Mouse (Mus musculus) liver, adult 2 months (tissue): ENCODE data around the gene Gm21972. TPM values are rescaled to one million over a fixed set of nuclear protein-coding genes. Genes with fewer than 3 reads are reported as not detected.

Experiments used
- DNase-seq: peaks from one replicate; pipeline ENCODE4 v3.0.0-alpha.2; 2011; ENCODE audit warnings: low read depth, low spot score; ENCODE audit errors: extremely low read depth
- H3K27ac ChIP-seq: fragments of 200-500 bp; replicated peaks from 2 replicates; pipeline ENCODE4 v1.5.1; 2012; ENCODE audit warnings: low read depth, mild to moderate bottlenecking, control low read depth, inconsistent platforms, low read length; ENCODE audit not compliant: insufficient read depth
- H3K27me3 ChIP-seq: fragments of 200-500 bp; 2 replicates; pipeline ENCODE4 v1.6.1; 2012; ENCODE audit warnings: mild to moderate bottlenecking, moderate library complexity, low read length, inconsistent platforms; ENCODE audit not compliant: control insufficient read depth, insufficient read depth
- H3K36me3 ChIP-seq: fragments of 200-500 bp; 2 replicates; pipeline ENCODE4 v1.6.1; 2012; ENCODE audit warnings: low read length, inconsistent platforms; ENCODE audit not compliant: control insufficient read depth, insufficient read depth
- H3K4me1 ChIP-seq: fragments of 200-500 bp; 2 replicates; pipeline ENCODE4 v1.6.1; 2011; ENCODE audit warnings: low read length; ENCODE audit not compliant: control insufficient read depth, insufficient read depth
- H3K4me3 ChIP-seq: fragments of 200-500 bp; 2 replicates; pipeline ENCODE4 v1.5.1; 2011; ENCODE audit warnings: low read depth, mild to moderate bottlenecking, control low read depth, low read length, moderate library complexity; ENCODE audit not compliant: insufficient read depth
- H3K79me2 ChIP-seq: fragments of 200-500 bp; 2 replicates; pipeline ENCODE4 v1.6.1; 2012; ENCODE audit warnings: inconsistent platforms, mild to moderate bottlenecking, low read length, moderate library complexity; ENCODE audit not compliant: control insufficient read depth, insufficient read depth
- H3K9ac ChIP-seq: fragments of 200-500 bp; 2 replicates; pipeline ENCODE4 v1.6.1; 2012; ENCODE audit warnings: low read depth, mild to moderate bottlenecking, control low read depth, inconsistent platforms, low read length
- CTCF ChIP-seq: fragments of 200-500 bp; IDR thresholded peaks from 2 replicates; pipeline ENCODE4 v1.5.1; 2011; ENCODE audit warnings: low read depth, low read length, control low read depth
- POLR2A ChIP-seq: fragments of 200-500 bp; IDR thresholded peaks from 2 replicates; pipeline ENCODE4 v1.6.1; 2011; ENCODE audit warnings: low read length, control low read depth; ENCODE audit not compliant: insufficient read depth; ENCODE audit errors: extremely low read depth
- WGBS: fragments of 180-500 bp; shearing (Covaris S2); methylation state at CpG from one replicate; pipeline ENCODE4 v1.1.7; 2018; 5-methylcytosine and 5-hydroxymethylcytosine counted together
- polyA plus RNA-seq: library from polyadenylated mRNA; depleted of rRNA; stranded (reverse); fragments of >200 nt; gene quantifications from 2 replicates; pipeline ENCODE4 v1.2.3, GENCODE M21; 2012
- total RNA-seq: library from RNA; depleted of rRNA; stranded (reverse); fragments of >200 nt; gene quantifications from 2 replicates; pipeline ENCODE4 v1.2.3, GENCODE M21; 2014

The Gm21972 gene
- total and polyA plus RNA-seq, 2 experiments: not detected

DNA sequence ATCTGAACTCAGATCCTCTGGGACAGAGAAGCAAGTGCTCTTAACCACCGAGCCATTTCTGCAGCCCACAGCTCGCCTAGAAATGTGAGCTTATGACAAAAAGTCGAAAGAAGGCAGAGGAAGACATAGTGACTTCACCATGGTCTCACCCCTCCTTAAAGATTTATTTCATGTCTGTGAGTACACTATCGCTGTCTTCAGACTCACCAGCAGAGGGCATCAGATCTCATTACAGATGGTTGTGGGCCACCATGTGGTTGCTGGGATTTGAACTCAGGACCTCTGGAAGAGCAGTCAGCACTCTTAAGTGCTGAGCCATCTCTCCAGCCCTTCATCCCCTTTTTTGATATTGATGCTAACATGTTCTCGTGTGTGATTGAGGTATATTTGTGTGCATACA, 41.2 kb downstream of the Gm21972 start:
- Histone ChIP-seq H3K9ac (no peak overlapping the region), H3K27ac (no peak overlapping the region), H3K36me3 (no peaks in the 10 kb centered on the region), H3K4me1 (peaks cover 15% of the 10 kb centered on the region), H3K79me2 (no peaks in the 10 kb centered on the region), H3K27me3 (no peaks in the 10 kb centered on the region), H3K4me3 (no peak overlapping the region)
- TF ChIP-seq CTCF (no peak), POLR2A (no peak)
- DNase-seq: no peak
- WGBS: 96% methylated on average over 5 of the region's 5 CpGs

DNA sequence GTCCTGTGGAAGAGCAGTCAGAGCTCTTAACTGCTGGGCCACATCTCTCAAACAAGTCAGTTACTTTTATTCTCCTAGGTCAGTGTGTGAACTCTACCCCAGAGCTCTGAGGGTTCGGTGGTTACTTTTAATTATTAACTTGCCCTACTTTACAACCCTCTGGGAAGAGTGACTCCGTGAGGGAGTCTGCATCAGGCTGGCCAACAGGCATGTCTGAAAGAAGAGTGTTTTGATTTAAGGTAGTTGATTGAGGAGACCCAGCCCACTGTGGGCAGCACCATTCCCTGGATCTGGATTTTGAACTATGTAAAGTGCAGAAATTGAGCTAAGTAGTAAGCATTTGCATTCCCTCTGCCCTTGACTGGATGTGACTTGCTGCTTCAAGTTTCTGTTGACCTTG, 42.6 kb downstream of the Gm21972 start:
- Histone ChIP-seq H3K79me2 (no peaks in the 10 kb centered on the region), H3K9ac (no peak overlapping the region), H3K4me1 (peaks cover 15% of the 10 kb centered on the region), H3K36me3 (no peaks in the 10 kb centered on the region), H3K4me3 (no peak overlapping the region), H3K27me3 (no peaks in the 10 kb centered on the region), H3K27ac (peak overlapping the region; percentile 64)
- TF ChIP-seq POLR2A: no peak
- TF ChIP-seq CTCF: no peak
- 19% methylated on average over 2 of the region's 2 CpGs for WGBS
- DNase-seq: peak; percentile 91

DNA sequence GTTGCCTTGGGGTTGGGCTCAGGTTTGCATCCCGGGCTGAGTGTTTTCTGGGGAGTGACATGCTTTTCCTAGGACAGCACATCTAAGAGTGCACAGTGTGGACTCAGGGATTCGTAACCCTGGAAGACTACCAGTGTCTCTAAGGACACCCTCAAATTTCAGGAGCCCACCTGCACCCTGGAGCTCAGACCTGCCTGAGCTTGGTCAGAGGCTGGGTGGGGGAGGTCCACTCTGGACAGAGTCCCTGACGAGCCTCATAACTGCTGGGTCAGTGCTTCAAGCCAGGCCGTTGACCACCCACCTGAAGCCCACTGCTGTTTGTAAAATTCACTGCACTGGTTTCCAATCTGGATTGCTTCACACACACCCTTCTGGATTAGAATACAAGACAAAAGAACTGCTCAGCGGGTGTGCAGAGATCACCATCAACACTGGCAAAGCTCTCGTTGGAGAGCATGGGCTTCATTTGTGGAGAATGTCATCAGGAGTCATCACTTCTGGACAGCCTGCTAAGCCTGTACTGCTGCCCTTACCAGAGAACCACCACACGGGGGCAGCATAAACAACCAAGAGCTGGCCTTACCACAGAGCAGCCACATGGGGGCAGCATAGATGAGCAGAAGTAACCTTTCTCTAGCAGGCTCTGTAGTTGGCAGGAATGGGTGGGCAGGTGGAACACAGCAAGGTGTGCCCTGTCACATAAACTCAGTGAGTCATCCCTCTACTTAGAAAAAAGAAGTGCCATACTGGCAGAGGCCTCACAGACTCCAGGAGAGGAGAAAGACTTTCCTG, 45.2 kb downstream of the Gm21972 start:
- Histone ChIP-seq H3K27ac (no peak overlapping the region), H3K9ac (no peak overlapping the region), H3K79me2 (no peaks in the 10 kb centered on the region), H3K4me3 (no peak overlapping the region), H3K27me3 (no peaks in the 10 kb centered on the region), H3K36me3 (no peaks in the 10 kb centered on the region), H3K4me1 (peaks cover 15% of the 10 kb centered on the region)
- peak; percentile 100 for TF ChIP-seq CTCF
- TF ChIP-seq POLR2A: no peak
- WGBS: 46% methylated on average over 7 of the region's 7 CpGs
- DNase-seq: peak; percentile 68

- no peak overlapping the region for H3K27ac ChIP-seq
- no peak for DNase-seq
- H3K27me3 ChIP-seq: no peaks in the 10 kb centered on the region
- H3K4me3 ChIP-seq: no peak overlapping the region
- no peaks in the 10 kb centered on the region for H3K79me2 ChIP-seq
- WGBS: 79% methylated on average over 5 of the region's 5 CpGs
- no peak for TF ChIP-seq POLR2A
- TF ChIP-seq CTCF: no peak
- H3K9ac ChIP-seq: no peak overlapping the region
- peaks cover under 1% of the 10 kb centered on the region; the same call in 1 of the 2 replicates for H3K4me1 ChIP-seq
- no peaks in the 10 kb centered on the region for H3K36me3 ChIP-seq
These were observed 48.7 kb downstream of the Gm21972 start for GRCm38 (mm10) chr1:86182004-86182709.

DNA sequence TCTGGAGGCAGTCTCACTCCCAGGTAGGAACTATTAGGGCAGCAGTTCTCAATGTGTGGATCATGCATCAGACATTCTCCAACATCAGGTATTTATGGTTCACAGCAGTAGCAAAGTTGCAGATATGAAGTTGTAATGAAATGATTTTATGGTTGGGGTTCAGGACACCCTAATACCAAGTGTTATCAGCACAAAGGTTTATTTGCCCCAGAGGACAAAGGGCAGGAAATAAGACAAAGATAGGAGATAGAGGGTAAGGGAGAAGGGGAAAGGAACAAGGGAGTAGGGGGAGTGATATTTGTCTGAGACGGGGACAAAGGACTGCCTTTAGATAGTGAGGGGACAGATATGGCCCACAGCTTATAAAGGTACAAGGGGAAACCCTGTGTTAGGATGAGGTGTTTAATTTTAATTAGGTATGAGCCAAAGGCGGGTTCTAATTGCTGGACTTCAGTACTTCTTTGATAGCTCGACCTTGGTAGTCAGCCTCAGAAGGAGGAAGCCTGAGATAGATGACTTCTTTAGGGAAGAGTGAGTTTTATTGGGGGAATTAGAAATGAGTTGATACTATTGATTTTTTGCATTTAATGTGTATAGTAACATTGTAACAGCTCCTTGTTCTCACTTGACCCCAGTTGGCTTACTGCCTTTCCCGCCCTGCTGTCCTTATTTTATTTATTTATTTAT, 50.3 kb downstream of the Gm21972 start:
- H3K36me3 ChIP-seq: no peaks in the 10 kb centered on the region
- WGBS: 83% methylated on average over 4 of the region's 4 CpGs

More for the DNA sequence above, 50.3 kb downstream of the Gm21972 start:
- Histone ChIP-seq H3K27me3 (no peaks in the 10 kb centered on the region), H3K79me2 (no peaks in the 10 kb centered on the region), H3K27ac (no peak overlapping the region), H3K9ac (no peak overlapping the region), H3K4me1 (no peaks in the 10 kb centered on the region), H3K4me3 (no peak overlapping the region)
- DNase-seq: no peak
- TF ChIP-seq CTCF (no peak), POLR2A (no peak)
